Mouse (Mus musculus): ENCODE results near the gene Gm11554.
"Not testable (repeated sequence)": the region's sequence is repeated elsewhere in the genome, so short reads cannot be mapped to it uniquely, and the experiment has no call there.

Gene Gm11554

GRCm38 (mm10) chr11:99804346-99804745 is at the start of gene Gm11554:
Gm11554 (minus strand) TSS chr11:99804446.
- not testable (repeated sequence) for DNase-seq (ENCODE audit: low spot score in 2 of 2)

- DNase-seq (ENCODE audit: low spot score in 2 of 2), result no peak
Observed at GRCm38 (mm10) chr11:99851508-99851907, 47.3 kb upstream of the Gm11554 start, which contains the start of gene Krtap4-16. Krtap4-16 (minus strand) TSS chr11:99851608.

- no peak for DNase-seq (ENCODE audit: low spot score in 2 of 2)
Observed at GRCm38 (mm10) chr11:99846746-99847145, 42.5 kb upstream of the Gm11554 start.

GRCm38 (mm10) chr11:99842185-99842584 is 37.9 kb upstream of the Gm11554 start:
- DNase-seq (ENCODE audit: low spot score in 2 of 2), result no peak

GRCm38 (mm10) chr11:99837966-99838365 is 33.7 kb upstream of the Gm11554 start, which contains the start of gene 2300003K06Rik:
2300003K06Rik (minus strand) TSS chr11:99838066.
- DNase-seq (ENCODE audit: low spot score in 2 of 2), result no peak

- not testable (repeated sequence) for DNase-seq (ENCODE audit: low spot score in 2 of 2)
Observed at GRCm38 (mm10) chr11:99815566-99815965, 11.3 kb upstream of the Gm11554 start, which contains the start of gene Gm11564. Gm11564 (minus strand) TSS chr11:99815666.

GRCm38 (mm10) chr11:99809792-99810191 is 5.5 kb upstream of the Gm11554 start, which contains the start of gene Krtap4-13:
Krtap4-13 (minus strand) TSS chr11:99809892.
- not testable (repeated sequence) for DNase-seq (ENCODE audit: low spot score in 2 of 2)

- DNase-seq (ENCODE audit: low spot score in 2 of 2), result not testable (repeated sequence)
Observed at GRCm38 (mm10) chr11:99798832-99799231, 5.4 kb downstream of the Gm11554 start, which contains the start of gene Gm11569. Gm11569 (minus strand) TSS chr11:99798932.

- DNase-seq (ENCODE audit: low spot score in 2 of 2), result no peak
Observed at GRCm38 (mm10) chr11:99793367-99793766, 10.9 kb downstream of the Gm11554 start, which contains the start of gene Gm11596. Gm11596 (minus strand) TSS chr11:99793467.

GRCm38 (mm10) chr11:99784900-99785299 is 19.3 kb downstream of the Gm11554 start, which contains the start of gene Krtap4-9:
Krtap4-9 (plus strand) TSS chr11:99785200.
- DNase-seq (ENCODE audit: low spot score in 2 of 2), result not testable (repeated sequence)

GRCm38 (mm10) chr11:99780604-99781003 is 23.6 kb downstream of the Gm11554 start, which contains the start of gene Krtap4-8:
Krtap4-8 (minus strand) TSS chr11:99780704.
- DNase-seq (ENCODE audit: low spot score in 2 of 2), result no peak

- no peak for DNase-seq (ENCODE audit: low spot score in 2 of 2)
Observed at GRCm38 (mm10) chr11:99778401-99778800, 25.8 kb downstream of the Gm11554 start.

- DNase-seq (ENCODE audit: low spot score in 2 of 2), result not testable (repeated sequence)
Observed at GRCm38 (mm10) chr11:99772813-99773212, 31.4 kb downstream of the Gm11554 start, which contains the start of gene Gm11595. Gm11595 (minus strand) TSS chr11:99772913.

GRCm38 (mm10) chr11:99768410-99768809 is 35.8 kb downstream of the Gm11554 start:
- DNase-seq (ENCODE audit: low spot score in 2 of 2), result no peak

GRCm38 (mm10) chr11:99758877-99759276 is 45.4 kb downstream of the Gm11554 start:
- no peak for DNase-seq (ENCODE audit: low spot score in 2 of 2)
